Mouse (Mus musculus) urinary bladder, postnatal 25 days (tissue): ENCODE data around the gene Sbk3.
"Not testable (repeated sequence)": the region's sequence is repeated elsewhere in the genome, so short reads cannot be mapped to it uniquely, and the experiment has no call there.

Experiments used
- DNase-seq: peaks from one replicate; pipeline ENCODE4 v3.0.0; 2022; ENCODE audit warnings: low spot score

Sbk3 gene

DNA sequence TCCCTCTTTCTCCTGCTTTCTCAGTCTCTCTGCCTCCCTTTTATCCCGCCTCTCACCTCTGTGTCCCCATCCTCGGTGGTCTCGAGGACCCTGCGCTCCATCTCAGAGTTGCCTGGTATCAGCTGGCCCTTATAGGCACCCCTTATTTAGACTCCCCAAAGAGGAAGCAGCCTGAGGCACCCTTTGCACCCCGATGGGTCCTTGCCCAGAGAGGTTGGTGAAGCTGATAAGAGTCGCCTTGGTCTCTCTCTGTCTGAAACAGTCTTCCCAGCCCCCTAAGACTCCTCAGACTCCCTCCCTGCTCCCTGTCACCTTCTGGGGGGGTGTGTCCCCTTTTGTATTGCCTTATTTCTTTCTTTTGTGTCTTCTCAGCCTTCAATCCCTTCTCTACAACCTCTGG is at the start of gene Sbk3:
Gene Sbk3 (minus strand): TSS at position 101 of the 400 bp plus-strand sequence.
- DNase-seq, result no peak

DNA sequence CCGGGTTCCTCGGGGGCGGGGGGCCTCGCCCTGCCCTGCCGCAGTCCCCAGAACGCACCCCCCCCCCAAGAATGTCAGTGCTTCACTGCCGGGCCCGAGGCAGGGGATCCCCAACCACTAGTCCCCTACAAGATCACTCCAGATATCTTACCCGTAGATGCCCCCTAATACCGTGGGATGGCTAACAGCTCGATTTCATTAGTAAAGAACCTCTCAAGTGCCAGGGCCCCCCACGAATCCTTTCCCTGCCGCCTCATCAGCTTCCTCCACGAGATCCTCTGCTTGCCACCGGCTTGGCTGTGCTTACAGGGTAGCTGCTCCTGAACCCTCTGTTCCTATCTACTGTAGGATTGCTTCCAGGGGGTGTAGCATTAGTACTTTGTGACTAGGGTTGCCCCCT is 49.7 kb upstream of the Sbk3 start:
- peak; percentile 31 for DNase-seq

GRCm38 (mm10) chr7:5020000-5020681 is 49.2 kb upstream of the Sbk3 start, which contains the start of the genes Zfp865 and Ccdc106:
Zfp865 (plus strand) TSS chr7:5020376.
Ccdc106 (plus strand) TSS chr7:5020553.
- DNase-seq, result peak; percentile 94

- DNase-seq, result not testable (repeated sequence)
Observed at GRCm38 (mm10) chr7:5019576-5019975, 48.6 kb upstream of the Sbk3 start.

DNA sequence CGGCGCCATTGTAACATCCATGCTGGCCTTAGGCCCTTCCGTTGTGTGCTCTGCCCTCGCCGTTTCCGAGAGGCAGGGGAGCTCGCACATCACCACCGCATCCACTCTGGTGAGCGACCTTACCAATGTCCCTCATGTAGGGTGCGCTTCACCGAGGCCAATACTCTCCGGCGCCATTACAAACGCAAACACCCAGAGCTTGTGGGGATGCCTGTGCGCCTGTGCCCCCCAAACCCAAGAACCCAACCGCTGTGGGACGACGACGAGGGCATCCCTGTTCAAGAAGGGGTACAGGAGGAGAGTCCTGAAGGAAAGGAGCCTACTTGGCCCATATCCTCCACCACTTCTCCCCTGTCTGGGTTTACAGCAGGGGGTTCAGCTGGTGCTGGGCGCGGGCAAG is 47.0 kb upstream of the Sbk3 start:
- no peak for DNase-seq

DNA sequence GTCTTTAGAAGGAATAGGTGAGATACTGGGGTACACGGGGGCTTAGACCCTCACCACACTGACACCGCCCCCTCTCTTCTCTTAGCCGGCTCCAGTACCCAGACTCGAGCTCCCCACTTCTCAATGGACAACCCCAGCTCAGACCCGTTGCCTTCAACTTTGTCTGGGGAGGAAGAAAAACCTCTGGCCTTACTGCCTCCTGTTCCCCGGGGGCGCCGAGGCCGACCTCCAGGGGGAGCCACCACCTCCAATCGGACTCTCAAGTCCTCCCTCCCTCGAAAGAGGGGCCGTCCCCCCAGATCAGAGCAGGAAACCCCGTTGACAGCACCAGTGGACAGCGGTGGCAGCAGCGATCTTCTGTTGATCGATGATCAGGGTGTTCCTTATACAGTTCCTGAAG is 46.4 kb upstream of the Sbk3 start:
- DNase-seq, result no peak

GRCm38 (mm10) chr7:5016920-5017319 is 46.0 kb upstream of the Sbk3 start:
- DNase-seq, result no peak

- no peak for DNase-seq
Observed at GRCm38 (mm10) chr7:5016057-5016456, 45.1 kb upstream of the Sbk3 start.

GRCm38 (mm10) chr7:5015118-5016001 is 44.4 kb upstream of the Sbk3 start, which contains the start of gene Gm44973:
Gm44973 (plus strand) TSS chr7:5015496.
- peak; percentile 89 for DNase-seq

GRCm38 (mm10) chr7:5014251-5015117 is 43.5 kb upstream of the Sbk3 start, which contains the start of the genes Zfp524 and Fiz1:
Zfp524 (plus strand) TSS chr7:5014415.
Fiz1 (minus strand) TSS chr7:5014697.
- peak; percentile 97 for DNase-seq

DNA sequence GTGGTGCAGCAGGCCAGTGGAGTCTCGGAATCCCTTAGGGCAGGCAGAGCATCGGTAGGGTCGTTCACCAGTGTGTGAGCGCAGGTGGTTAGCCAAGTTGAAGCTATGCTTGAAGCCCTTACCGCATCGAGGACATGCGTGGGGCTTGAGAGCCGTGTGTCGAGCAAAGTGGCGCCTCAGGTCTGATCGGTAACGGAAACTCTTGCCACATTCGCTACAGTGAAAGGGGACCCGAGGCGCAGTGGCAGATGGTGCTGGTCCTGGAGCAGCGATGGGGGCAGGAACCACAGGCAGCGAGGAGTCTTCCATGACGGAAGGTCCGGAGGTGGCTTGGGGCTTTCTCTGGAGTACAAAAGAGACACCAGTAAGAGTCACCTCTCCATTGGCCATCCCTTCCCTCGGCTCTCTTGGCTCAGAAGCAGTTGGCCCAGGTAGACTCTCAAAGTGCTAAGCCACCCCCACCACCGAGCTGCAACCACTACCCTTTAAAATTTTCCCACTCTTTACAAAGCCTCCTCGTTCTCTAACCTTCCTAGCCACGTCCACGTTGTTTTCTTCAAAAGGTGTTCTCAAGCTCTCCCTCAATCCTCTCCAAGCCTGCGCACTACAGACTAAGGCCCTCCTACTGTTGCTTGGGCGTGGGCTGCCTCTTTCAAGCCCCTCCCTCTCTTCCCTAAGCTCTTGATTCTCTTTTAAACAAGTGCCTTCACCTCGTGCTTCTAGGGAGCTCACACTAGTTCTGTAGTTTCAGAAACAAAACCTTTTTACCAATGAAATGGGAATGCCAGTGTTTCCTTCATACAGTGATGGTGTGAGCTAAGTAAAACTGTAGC is 41.9 kb upstream of the Sbk3 start:
- no peak for DNase-seq

- DNase-seq, result no peak
Observed at GRCm38 (mm10) chr7:5008229-5008628, 37.3 kb upstream of the Sbk3 start.

- not testable (repeated sequence) for DNase-seq
Observed at GRCm38 (mm10) chr7:5002876-5003275, 31.9 kb upstream of the Sbk3 start.

- DNase-seq, result no peak
Observed at GRCm38 (mm10) chr7:4999876-5000275, 28.9 kb upstream of the Sbk3 start.

GRCm38 (mm10) chr7:4996934-4997333 is 26.0 kb upstream of the Sbk3 start:
- DNase-seq, result no peak

DNA sequence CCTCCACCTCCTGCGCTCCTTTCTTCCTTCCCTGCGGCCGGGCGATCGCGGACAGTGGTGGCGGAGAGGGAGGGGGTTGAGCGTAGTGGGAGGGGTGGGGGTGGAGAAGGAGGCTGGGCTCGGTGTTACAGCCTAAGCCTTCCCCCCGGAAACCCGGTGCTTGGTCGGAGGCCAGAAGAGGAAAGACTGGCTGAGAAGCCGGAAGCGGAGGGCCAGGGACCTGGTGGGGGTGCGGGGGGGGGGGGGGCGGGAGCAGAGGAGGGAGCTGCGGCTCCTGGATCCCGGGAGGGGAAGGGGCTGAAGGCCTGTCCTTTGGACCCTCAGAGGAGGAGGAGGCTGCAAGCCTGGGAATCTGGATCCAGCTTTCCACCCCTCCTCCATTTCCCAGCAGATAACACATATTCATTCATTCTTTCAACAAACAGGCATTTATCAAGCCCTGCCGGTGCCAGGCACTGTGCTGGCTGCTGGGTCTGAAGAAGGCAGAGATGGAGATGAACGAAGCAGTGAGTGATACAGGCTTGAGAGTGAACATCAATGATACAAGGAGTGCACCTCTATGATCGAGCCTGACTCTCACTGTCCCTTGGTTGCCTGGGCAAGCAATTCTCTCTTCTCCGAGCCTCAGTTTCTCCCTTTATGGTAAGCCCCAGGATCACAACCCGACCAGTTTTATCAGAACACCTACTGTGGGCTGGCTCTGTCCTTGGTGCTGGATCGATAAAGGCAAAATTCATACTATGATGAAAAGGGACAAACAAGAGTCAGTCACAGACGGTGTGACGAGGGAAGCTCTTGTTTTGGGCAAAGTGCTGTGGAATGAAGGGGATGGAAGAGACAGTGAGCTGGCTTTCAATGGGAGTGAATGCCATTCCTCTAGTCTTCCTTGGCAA is 25.3 kb upstream of the Sbk3 start, which contains the start of gene Zfp579:
Gene Zfp579 (minus strand): TSS at position 156 of the 893 bp plus-strand sequence.
- DNase-seq, result peak; percentile 93

DNA sequence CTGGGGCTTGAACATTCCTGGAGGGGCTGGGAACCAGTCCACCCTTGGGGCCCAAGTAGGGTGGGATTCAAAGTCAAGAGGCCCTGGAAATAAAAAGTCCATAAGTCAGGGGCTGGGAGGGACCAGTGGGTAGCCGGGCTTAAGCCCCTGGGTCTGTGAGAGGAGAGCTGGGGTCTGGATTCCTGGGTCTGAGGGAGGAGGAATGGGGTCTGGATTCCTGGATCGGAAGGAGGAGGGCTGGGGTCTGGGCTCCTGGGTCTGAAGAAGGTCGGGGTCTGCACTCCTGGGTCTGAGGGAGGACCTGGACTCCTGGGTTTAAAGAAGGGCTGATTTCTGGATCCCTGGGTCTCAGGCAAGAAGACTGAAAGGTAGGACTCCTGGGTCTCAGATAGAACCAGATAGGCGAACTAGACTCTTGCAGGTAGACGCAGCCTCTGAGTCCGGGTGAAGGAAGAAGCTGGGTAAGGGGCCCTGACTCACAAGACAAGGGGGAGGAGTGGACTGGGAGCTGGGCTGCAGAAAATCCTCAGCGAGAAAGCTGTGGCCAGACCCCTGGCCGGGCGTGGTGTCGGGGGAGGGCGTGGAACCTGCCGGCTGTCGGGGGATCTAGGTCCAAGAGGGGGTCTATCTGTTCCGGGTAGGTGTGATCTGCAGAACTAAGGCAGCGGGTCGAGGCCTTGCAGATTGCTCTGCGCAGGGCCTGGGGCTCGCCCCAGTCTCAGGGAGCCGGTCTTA is 24.5 kb upstream of the Sbk3 start:
- no peak for DNase-seq

DNA sequence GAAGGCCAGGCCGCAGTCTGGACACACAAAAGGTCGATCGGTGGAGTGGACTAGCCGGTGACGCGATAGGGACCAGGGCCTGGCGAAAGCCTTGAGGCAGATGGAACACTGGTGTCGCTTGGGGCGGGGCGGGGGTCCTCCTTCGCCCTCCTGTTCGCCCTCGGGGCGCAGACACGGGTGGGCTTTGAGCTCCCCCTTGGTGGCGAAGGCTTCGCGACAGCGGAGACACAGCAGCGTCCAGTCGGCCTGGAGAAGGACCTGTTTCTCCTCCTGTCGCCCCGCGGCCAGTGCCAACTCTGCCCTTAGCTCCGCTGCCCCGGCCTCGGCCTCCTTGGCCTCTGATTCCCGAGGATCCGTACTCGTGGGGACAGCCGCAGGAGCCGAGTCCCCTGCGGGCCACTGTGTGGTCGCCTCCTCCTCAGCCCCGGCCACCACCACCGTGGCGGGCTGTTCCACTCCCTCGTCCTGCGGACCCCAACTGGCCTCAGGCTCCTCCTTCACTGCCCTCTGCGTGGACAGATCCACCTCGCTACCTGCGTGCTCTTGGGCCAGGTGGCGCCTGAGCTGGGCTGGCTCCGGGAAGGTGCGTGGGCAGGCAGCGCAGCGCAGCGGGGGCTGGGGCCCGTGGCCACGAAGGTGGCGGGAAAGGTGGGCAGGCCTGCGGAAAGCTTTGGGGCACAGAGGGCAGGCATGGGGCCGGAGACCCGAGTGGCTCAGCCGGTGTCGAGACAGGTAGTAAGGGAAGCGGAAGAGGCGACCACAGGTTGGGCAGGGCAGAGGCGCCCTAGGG is 23.2 kb upstream of the Sbk3 start:
- DNase-seq, result no peak
